Mouse (Mus musculus): ENCODE measurements at regions not wholly inside any gene's neighbourhood (a gene's known extent, or its start where the extent isn't known, plus 50 kb on each side); places are given as distances from the start of the nearest gene placed in this dataset.

- ATAC-seq (replicated peaks in 1 of 2; ENCODE audit: insufficient read depth in 1 of 2, low FRiP score in 2 of 2, low TSS enrichment in 1 of 2, low read depth in 1 of 2, poor library complexity in 2 of 2, severe bottlenecking in 2 of 2): no peak
These were observed 71.2 kb downstream of the Rbm11 start for GRCm38 (mm10) chr16:75663871-75664270.

- no peak for ATAC-seq (replicated peaks in 1 of 2; ENCODE audit: insufficient read depth in 1 of 2, low FRiP score in 2 of 2, low TSS enrichment in 1 of 2, low read depth in 1 of 2, poor library complexity in 2 of 2, severe bottlenecking in 2 of 2)
These were observed 74.9 kb downstream of the Rbm11 start for GRCm38 (mm10) chr16:75667589-75667988.

- no peak for ATAC-seq (replicated peaks in 1 of 2; ENCODE audit: insufficient read depth in 1 of 2, low FRiP score in 2 of 2, low TSS enrichment in 1 of 2, low read depth in 1 of 2, poor library complexity in 2 of 2, severe bottlenecking in 2 of 2)
These were observed 79.5 kb downstream of the Rbm11 start for GRCm38 (mm10) chr16:75672112-75672511.

- ATAC-seq (replicated peaks in 1 of 2; ENCODE audit: insufficient read depth in 1 of 2, low FRiP score in 2 of 2, low TSS enrichment in 1 of 2, low read depth in 1 of 2, poor library complexity in 2 of 2, severe bottlenecking in 2 of 2): peak; percentile 67 to 84
These were observed 83.2 kb downstream of the Rbm11 start for GRCm38 (mm10) chr16:75675871-75676270.

GRCm38 (mm10) chr16:75677180-75677579 lies 84.5 kb downstream of the Rbm11 start:
- ATAC-seq (replicated peaks in 1 of 2; ENCODE audit: insufficient read depth in 1 of 2, low FRiP score in 2 of 2, low TSS enrichment in 1 of 2, low read depth in 1 of 2, poor library complexity in 2 of 2, severe bottlenecking in 2 of 2): no peak

Measured in hematopoietic stem cell, adult 5-6 weeks (primary cell).